Mouse (Mus musculus) left cerebral cortex, postnatal 36 days (tissue): ENCODE results near the gene Gm2035. TPM values are rescaled to one million over a fixed set of nuclear protein-coding genes. Genes with fewer than 3 reads are reported as not detected.
"Not testable (repeated sequence)": the region's sequence is repeated elsewhere in the genome, so short reads cannot be mapped to it uniquely, and the experiment has no call there.

ENCODE experiments used
- DNase-seq, 2 experiments: peaks; one replicate each; pipeline ENCODE4 v3.0.0; 2021 to 2022; ENCODE audit warnings: low spot score in 2 of 2, mixed read lengths in 1 of 2
- intact Hi-C: fragments of 180-260 bp; cut with DNase I; formaldehyde crosslinking; loops from one replicate; pipeline ENCODE4 v1.15.1; 2025
- total RNA-seq, 2 experiments: library from RNA; stranded (reverse); gene quantifications; 2 replicates each; pipeline ENCODE4 v1.2.3; 2021

The Gm2035 gene
- total RNA-seq = not detected

DNA sequence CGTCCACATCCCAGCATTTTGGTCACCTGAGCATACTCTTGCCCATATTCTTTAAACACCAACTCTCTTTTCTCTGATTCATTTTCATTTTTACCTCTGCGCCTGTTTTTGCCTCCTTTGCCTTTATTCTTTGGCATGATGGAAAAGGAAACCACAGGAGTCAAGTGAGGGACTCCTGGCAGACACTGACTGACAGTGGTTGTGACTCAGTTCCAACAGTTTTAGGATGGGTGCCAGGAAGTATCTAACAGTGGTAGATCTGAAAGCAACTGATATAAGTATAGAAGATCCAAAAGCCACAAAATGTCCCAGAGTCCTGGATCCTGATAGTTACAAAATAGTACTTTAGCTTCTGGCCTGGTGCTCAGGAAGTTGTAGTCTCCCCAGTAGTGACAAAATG lies at the start of gene Gm2035:
Gene Gm2035, minus strand, starts transcription at position 137 of the 400 bp plus-strand sequence.
- intact Hi-C loops, DNase-seq: not testable (repeated sequence)

DNA sequence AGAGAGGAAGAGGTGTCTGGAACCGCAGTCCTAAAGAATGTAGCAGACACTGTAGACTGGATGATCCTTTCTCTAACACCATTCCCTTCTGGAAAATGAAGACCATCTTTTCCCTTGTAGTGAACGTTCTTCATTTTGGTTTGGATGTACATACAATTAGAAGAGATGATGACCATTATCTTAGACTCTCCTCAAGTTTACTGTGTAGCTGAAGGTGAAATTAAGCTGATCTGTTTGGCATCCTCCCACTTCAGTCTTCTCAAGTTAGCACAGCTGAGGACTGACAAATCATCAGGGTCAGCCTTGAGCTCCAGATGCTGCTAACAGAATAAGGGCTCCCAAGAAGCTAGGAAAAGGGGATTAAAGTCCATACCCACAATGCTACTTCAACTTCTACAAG lies 34.1 kb upstream of the Gm2035 start, which contains the start of gene Gm2042:
Gene Gm2042, plus strand, starts transcription at position 301 of the 400 bp plus-strand sequence.
- DNase-seq, intact Hi-C loops: not testable (repeated sequence)

DNA sequence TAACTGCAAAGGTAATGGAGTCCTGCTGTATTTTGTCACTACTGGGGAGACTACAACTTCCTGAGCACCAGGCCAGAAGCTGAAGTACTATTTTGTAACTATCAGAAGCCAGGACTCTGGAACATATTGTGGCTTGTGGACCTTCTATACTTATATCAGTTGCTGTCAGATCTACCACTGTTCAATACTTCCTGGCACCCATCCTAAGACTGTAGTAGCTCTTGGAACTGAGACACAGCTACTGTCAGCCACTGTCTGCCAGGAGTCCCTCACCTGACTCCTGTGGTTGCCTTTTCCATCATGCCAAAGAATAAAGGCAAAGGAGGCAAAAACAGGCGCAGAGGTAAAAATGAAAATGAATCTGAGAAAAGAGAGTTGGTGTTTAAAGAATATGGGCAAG lies 24.6 kb downstream of the Gm2035 start, which contains the start of gene Gm2022:
Gene Gm2022, plus strand, starts transcription at position 301 of the 400 bp plus-strand sequence.
- intact Hi-C loops, DNase-seq: not testable (repeated sequence)

DNA sequence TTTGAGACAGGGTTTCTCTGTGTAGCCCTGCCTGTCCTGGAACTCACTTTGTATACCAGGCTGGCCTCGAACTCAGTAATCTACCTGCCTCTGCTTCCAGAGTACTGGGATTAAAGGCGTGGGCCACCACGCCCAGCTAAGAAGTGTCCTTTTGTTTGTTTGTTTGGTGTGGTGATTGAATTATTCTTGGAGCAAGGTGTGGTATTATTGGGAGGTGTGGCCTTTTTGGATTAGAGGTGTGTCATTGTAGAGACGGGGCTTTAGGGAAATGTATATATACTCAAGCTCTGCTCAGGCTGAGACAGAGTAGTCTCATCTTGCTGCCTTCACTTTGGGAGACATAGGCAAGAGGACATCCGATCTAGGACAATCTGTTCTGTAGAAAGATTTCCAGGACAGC lies 45.9 kb downstream of the Gm2035 start, which contains the start of gene Gm2016:
Gene Gm2016, plus strand, starts transcription at position 301 of the 400 bp plus-strand sequence.
- DNase-seq, intact Hi-C loops: not testable (repeated sequence)

Other genes with a start within 250 kb of the Gm2035 start
- not detected for gene Gm21319, start 144.1 kb downstream of the Gm2035 start, total RNA-seq
- not detected for gene Gm21936, start 124.3 kb downstream of the Gm2035 start, total RNA-seq
- gene BB287469, start 103.3 kb downstream of the Gm2035 start, total RNA-seq = not detected
- not detected for gene Gm2001, start 77.5 kb downstream of the Gm2035 start, total RNA-seq
- not detected for gene Gm2016, start 45.8 kb downstream of the Gm2035 start, total RNA-seq
- not detected for gene Gm2022, start 24.5 kb downstream of the Gm2035 start, total RNA-seq
- gene Gm2042, start 34.2 kb upstream of the Gm2035 start, total RNA-seq = not detected
- gene Gm2075, start 92.0 kb upstream of the Gm2035 start, total RNA-seq = not detected
- not detected for gene Gm6803, start 98.9 kb upstream of the Gm2035 start, total RNA-seq
- gene Gm2056, start 107.1 kb upstream of the Gm2035 start, total RNA-seq = not detected
- gene Gm16368, start 163.8 kb upstream of the Gm2035 start, total RNA-seq = not detected